Mouse (Mus musculus): ENCODE measurements around the gene Slc6a4.

Slc6a4 gene
- long read RNA-seq, experiment 1, transcript Slc6a4-201 (14 exons, 2,725 nt), result major isoform, 20 of 31 reads
- long read RNA-seq, experiment 1, partial matches to known transcripts, result 10 of 31 reads
- long read RNA-seq, experiment 1, other reads (novel, unspliced or antisense), result 1 of 31 reads
- long read RNA-seq, experiment 2, transcript Slc6a4-201 (14 exons, 2,725 nt), result major isoform, 19 of 26 reads
- long read RNA-seq, experiment 2, partial matches to known transcripts, result 6 of 26 reads
- long read RNA-seq, experiment 2, other reads (novel, unspliced or antisense), result 1 of 26 reads

DNA sequence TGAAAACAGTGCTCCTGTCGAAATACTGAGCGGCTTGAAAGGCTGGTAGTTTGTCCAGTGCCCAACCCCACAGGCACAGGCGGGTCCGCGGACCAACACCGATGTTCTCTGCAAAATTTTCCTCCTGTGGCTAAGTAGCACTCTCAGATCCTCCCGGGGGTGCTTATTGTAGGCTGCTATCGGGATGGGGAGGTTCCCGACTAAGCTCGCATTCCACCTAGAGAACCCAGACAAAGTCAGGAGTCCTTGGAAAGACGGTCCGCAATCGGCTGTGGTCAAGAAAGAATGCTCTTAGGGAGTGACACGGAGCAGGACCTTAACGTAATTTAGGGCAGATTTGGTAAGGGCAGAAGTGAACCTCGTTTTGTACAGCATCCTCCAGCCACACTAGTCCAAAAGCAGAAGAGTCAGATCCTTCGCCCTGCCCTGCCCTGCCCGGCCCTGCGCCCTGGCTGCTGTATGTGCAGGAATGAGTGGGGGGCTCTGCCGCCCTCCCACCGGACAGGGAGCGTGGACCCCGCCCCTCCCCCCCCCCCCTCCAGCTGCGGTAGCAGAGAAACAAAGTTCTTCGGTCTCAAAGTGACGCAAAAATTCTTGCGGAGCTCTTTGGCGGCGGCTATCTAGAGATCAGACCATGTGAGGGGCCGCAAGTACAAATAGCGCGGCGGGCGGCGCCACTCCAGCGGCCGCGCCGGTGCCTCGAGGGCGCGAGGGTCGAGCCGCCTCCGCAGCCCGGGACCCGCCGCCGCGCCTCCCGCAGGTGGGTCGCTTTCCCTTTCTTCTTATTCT lies at the start of gene Slc6a4:
Gene Slc6a4 (plus strand): TSS at position 688 of the 789 bp plus-strand sequence.
- intact Hi-C loops (cut with DNase I), result loop anchor here (2.0 to 5.0 kb wide), 2 partner anchors 79 to 95 kb away; partner anchors contain the start of gene Nsrp1

DNA sequence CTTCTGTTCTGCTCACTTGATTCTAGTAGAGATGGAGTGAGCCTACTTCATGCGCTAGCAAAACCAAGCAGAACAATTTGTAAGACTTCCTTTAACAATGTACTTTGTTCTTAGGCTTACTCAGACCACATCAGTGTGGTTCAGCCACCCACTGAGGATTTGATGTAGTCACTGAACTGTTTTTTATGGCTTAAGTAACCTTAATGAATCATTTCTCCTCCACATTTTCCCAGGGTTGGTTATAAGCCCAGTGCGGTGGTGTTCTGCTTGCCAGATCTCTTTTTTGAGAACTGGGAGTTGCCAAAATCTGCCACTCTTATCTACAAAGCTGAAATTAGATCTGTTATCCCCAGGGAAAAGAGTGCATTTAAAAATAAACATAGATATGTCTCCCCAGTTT lies 44.9 kb upstream of the Slc6a4 start:
- intact Hi-C loops (cut with DNase I), result no loop called here

DNA sequence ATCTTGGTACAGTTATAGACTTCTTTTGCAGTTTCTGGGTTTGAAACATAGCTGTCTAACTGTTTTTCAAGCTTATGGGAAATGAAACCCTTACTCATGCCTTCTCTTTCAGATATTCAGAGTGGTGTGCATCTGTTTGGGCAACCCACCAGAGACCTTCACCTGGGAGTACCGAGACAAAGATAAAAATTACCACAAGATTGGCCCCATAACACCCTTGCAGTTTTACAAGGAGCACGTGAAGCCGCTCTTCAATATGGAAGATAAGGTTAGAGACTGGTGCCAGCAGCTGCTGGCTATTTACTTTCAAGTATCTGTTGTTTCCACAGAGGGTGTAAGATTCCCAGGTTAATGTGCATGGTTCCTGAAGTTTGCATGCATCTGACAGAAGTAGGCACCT lies 32.7 kb upstream of the Slc6a4 start:
- intact Hi-C loops (cut with DNase I), result no loop called here

DNA sequence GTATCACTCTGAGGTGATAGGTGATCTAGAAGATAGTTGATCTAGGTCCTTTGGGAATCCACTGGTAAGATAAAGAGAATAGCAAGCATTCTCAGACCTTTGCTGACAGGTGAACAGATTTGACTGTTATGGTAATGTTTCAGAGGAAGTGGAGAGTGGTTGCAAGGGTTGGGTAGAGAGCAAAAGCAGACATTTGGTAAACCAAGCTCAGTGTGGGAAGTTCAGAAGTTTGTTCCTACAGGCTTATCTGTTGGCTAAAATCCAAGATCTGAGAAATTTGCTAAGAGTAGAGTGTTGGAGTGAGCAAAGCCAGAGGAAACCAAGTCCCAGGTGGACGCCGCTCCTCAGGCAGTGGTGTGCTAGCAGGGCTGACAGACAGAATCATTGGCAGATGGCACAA lies 28.1 kb upstream of the Slc6a4 start:
- intact Hi-C loops (cut with DNase I), result no loop called here

DNA sequence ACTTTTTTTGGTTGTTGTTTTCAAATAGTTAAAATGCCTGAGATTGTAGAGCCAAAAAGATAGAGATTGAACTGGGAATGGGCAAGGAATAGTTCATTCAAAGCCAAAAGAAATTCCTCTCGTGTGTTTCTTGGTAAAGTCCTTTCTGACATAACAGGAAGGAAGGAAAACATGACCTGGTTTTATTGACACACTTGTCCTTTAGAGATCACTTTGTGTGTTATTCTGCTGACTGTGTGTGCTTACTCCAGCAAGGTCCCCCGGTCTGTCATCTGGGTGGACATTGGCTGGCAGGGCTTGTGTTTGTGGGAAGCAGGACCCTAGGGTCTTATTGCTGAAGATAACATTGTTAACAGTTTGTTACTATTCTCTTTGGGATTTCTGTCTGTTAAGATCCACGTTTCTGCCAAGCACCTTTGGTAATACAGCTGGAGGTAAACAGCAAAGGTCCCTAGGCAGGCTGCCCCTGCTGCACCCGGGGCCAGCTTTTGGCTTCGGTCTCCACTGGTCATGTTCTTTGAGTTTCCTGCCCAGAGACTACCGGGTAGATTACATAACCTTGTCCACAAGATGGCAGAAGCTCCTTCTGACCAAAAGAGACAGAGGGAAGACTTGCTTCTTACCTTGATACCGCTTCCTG lies 23.6 kb upstream of the Slc6a4 start:
- intact Hi-C loops (cut with DNase I), result no loop called here

DNA sequence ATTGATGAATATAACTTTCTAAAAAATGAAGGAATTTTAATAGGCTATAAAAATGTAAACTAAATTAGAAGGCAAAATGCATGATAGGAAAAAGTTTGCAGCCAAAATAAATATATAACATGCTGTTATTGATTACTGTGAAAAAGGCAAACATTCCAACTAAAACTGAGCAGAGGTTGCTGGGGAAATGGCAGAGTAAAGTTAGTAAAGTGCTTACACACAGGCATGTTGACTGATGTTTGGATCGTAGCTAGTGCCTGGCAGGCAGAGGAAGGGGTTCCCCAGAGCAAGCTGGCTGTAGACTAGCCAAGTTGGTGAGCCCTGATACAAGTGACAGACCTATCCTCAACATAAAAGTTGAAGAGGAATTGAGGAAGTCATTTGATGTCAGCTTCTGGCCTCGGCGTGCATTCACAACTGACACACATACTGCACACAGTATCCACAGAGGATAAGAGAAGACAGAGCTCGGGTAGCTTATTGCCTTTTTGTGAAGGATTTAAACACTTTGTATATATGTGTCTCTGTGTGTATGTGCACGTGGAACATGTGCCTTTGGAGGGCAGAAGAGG lies 16.7 kb upstream of the Slc6a4 start:
- intact Hi-C loops (cut with DNase I), result no loop called here

DNA sequence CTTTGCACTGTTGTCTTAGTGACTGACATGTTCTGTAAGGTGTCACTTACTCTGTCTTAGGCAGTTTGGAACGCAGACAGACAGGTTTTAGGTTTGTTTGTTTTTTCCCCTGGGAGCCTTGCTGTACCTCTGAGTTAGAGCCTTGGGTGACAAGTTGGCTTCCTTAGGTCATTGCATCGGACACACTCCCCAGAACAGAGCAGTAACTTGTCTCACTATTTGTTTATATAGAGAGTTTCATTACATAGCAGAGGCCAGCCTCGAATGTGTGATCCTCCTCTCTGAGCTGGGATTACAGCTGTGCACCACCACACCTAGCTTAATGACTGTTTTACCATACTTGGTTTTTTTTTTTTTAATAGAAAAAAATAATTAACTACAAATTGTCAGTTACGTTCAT lies 16.0 kb upstream of the Slc6a4 start:
- intact Hi-C loops (cut with DNase I), result no loop called here

DNA sequence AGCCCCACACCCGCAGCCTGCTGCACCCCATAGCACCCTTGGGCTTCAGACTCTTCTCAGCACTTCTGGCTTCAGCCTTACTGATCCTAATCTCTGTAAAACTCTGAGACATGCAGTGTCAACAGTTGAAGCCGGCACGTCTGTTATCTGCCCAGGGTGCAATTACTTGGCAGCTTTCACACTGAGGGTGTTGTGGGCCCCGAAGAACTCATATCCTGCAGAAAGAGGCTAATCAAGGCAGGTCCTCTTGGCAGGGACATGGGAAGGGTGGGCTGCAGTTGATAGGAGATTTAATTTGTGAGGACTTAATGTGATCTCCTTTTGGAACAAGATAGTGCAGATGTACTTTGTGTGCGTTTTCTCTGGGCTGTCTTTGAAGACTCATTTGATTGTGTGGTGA lies 14.8 kb upstream of the Slc6a4 start:
- intact Hi-C loops (cut with DNase I), result no loop called here

DNA sequence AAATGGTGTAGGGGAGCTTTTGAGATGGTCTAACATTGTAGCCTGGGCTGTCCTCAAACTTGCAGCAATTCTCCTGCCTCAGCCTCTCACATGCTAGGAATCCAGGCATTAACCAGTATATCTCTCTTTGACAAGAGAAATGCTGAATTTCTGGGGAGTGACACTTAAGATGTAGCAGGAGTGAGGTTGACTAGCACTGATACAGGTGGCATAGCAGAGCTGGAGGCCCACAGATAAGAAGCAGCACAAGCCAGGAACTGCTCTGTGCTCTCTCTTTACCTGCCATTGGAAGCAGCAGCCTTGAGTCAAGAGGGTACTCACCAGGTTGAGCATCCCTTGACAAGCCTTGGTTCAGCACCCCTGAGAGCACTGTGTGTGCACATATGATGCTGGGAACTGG lies 14.2 kb upstream of the Slc6a4 start:
- intact Hi-C loops (cut with DNase I), result no loop called here

DNA sequence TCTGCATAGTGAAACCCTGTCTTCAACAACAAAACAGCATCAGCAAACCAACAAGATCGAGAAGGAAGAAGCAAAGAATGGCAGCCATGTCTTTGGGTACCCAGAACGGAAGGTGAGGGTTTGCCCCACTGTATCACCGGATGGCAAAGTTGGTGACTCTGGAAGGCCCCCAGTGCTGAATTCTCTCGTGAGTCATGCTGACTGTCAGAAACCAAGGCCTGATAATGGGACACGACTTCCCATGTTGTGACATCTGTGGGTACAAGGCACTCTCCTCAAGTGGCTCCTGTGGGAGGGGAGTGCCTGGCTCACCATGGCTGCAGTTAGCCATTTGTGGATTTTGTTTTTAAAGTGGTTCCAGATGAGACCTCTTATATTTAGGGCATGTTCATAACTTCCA lies 7.6 kb upstream of the Slc6a4 start:
- intact Hi-C loops (cut with DNase I), result no loop called here

DNA sequence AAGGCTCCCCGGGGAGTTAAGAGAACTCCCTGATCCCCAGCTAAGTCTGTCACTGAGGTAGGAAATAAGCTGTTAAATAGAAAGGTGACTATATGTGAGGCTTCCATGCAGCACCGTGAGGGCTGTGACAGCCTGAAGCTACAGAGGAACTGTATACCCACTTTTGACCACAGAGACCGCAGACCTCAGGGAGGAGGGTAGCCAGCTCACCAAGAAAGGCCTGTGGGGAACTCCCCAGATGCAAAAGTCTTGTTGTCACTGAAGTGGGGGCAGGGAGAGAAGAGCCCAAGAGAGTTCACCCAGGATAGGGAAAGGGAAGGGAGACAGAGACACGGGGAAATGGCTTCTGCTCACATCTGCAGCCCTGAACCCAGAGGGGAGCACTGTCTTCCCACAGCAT lies 5.5 kb upstream of the Slc6a4 start:
- intact Hi-C loops (cut with DNase I), result no loop called here

DNA sequence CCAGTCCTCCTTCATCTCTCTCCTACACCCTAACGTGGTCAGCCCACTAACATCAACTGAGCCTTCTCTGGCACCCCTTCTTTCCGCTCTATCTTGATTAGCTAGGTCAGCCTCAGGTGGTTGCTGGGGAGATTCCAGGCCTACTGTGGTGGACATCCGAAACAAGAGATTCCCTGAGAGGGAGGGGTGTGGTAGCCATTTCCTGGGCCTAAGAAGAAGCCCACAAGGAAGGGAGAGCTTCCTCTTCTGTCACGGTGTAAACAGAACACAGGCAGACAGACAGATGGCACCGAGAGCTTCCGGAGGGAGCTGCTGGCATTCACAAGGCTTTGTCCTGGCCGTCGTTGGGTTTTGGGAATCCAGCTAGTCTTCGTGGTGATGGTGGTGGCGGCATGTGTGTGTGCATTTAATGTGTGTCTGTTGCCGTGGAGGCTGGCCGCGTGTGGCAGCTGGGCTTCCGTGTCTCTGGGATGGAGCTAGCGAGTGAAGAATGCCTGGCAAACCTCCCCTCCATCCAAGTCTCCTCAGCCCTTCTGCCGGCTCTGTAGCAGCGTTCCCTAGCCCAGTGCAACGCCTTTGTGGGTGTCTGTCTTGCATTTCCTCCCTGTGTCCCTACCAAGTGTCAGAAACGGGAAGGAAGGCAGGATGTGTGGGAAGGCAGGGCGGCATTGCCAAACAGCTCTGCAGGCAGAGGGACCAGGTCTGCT lies 2.3 kb upstream of the Slc6a4 start:
- intact Hi-C loops (cut with DNase I), result loop anchor here (2.0 to 5.0 kb wide), 2 partner anchors 81 to 97 kb away; partner anchors contain the start of gene Nsrp1

DNA sequence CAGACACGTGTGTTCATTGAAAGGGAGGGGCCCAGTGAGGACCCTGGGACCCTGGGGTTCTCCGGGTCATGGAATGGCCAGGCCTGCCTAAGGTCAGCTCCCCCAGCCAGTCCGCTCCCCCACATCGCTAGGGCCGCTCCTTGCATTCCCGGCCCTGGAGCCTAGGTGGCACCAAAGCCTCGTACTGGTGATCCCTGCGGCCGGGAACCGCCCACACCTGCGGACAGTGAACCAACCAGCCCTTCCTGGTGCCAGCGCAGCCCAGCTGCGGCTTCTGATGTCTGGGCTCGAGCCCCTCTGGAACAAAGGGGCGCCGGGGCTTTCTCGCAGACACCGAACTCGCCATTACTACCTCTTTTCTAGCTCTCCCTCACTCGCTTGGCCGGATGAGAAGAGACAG lies 1.1 kb upstream of the Slc6a4 start:
- intact Hi-C loops (cut with DNase I), result loop anchor here (2.0 to 5.0 kb wide), 2 partner anchors 80 to 95 kb away; partner anchors contain the start of gene Nsrp1

DNA sequence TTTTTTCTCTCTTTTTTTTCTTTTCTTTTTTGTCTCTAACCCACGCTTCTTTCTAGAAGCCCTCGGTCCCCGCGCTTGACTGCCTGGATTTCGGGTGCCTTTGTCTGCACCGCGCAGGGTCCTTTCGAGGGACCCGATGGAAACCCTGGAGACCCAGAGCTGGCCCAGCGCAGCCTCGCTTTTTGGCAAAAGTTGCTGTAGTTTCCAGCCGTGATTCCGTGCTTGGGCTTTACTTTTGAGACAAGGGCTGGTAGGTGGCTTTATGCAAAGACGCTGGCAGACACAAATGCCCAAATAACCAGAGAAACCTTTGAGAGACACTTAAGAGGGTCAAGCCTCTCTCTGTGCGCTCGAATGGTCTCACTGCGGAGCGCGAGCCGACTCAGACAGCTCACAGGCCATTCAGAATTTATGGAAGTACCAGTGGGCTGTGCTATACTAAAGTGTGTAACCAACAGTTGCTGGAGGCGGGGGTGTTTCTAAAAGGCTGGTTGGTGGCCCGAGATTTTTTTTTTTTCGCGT lies 363 bp downstream of the Slc6a4 start:
- intact Hi-C loops (cut with DNase I), result loop anchor here (5.0 kb wide), 1 partner anchor 79 kb away; the partner anchor contains the start of gene Nsrp1

DNA sequence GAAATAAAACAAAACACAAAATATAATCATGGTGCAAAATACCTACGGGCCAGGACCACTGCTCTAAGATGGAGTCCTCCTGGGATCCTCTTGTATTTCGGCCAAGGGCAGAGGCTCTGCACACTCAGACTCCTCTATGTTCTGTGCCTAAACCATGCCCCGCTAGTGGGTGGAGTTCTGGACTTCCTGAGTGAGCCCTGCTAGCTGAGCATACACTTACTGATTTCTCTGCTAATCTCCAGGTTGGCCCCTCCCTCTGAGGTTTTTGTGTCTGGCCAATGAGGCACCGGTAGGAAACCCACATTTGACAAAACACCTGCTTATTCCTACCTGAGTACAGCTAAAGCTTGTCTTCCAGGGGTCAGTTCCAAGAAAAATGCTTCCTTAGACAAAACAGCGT lies 2.3 kb downstream of the Slc6a4 start:
- intact Hi-C loops (cut with DNase I), result no loop called here

DNA sequence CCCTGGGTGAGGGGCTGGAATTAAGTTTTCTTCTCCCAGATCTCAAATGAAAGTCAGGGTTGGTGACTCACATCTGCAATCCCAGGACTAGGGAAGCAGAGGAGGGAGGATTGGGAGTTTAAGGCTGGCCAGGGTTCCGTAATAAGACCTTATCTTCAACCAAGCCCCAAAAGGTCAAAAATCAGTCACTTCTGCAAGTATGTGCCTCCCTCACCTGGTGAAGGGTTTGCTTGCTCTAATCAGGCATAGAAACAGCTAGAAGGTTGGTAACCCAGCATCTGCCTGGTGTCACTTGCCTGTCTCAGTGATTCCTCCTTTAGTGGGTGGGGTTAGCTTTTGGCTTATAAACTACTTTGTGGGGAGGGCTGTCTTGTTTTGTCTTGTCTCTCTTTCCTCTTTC lies 4.0 kb downstream of the Slc6a4 start:
- intact Hi-C loops (cut with DNase I), result no loop called here

DNA sequence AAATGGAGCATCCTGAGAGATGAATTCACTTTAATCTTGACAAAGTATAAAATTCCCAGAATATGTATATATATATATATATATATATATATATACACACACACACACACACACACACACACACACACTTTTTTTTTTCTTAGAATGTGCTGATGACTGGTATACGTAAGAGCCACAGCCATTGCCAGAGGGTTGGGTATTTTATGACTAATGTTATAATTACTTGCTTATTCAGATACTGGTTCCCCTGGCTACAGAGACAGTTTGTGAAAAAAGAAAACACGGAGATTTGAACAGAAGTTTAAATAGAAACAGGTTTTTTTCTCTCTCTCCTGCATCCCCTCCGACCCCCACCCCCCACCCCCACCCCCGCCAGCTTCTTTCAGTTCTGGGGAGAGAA lies 7.5 kb downstream of the Slc6a4 start:
- intact Hi-C loops (cut with DNase I), result no loop called here

DNA sequence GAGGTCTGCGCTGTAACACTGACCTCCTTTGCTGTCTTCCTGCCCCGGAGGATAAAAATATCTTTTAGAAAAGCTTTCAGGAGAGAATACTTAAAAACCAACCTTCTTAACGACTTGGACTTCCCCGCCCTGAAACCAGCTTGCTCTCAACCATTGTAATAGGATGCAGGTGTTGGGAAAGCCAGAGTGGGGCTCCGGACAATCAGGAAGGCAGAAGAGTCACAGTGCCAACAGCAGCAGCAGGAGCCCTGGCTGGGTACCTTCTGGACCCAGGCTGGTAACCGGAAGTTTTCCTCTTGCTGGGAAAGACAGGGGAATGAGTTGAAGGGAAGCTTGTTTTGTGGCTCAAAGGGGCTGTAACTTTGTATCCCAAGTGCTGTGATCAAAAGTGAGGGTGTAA lies 8.2 kb downstream of the Slc6a4 start:
- intact Hi-C loops (cut with DNase I), result no loop called here

DNA sequence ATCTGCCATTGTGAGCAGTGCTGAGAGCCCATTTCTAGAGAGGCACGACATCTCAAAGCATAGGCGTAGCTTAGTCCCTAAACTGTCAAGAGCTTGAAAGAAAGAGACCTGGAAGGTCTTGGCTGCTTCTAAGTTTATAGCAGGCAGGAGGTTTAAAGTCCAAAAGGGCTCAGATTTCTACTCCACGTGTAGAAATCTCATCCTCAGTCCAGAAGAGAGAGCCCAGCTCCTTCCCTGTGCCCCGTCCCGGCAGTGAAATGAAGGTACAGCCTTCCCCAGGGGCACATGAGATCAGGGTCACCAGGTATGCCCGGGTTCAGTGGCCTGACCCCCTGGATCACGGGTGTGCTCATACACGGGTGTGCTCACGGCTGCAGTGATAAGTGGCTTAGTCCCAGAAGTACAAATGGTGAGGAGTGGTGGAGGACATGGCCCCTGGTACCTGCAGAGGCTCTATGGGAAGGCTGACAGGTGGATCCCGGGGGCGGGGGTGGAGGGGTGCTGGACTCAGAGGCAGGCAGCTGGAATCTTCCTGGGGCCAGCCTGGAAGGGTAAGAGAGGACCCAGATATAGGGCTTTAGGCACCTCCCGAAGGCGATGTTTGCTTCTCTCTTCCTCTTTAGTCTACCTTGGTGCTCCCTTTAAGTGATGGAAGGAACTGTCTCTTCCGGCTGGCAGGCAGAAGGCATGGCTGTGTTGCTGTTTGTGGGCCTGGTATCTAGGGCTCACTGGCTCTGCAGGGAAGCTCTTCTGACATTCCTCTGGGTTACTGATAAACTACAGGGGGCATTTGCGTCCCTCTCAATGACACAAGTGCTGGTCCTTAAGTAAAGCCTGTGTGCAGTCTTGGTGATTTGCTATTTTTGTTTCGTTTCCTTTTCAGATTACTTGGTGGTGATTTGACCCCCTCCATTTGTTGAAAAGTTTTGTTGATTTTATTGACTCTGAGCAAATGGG lies 10.9 kb downstream of the Slc6a4 start:
- intact Hi-C loops (cut with DNase I), result no loop called here

Measured in adrenal gland (tissue).